Mouse (Mus musculus): Measurements from ENCODE around the gene Uso1. TPM values are rescaled to one million over a fixed set of nuclear protein-coding genes. Genes with fewer than 3 reads are reported as not detected.

The Uso1 gene
- total and polyA plus RNA-seq, 3 experiments = 21.9 to 50.5 (median 39.7) TPM

GRCm38 (mm10) chr5:92227782-92228181, 90.0 kb downstream of the Uso1 start:
- ATAC-seq (ENCODE audit: extremely low read depth, insufficient number of reproducible peaks, low FRiP score, poor library complexity, severe bottlenecking) = no peak
- H3K4me3 ChIP-seq (ENCODE audit: low read depth, low read length) = no peak overlapping the region
- H3K9me3 ChIP-seq (replicated peaks) = no peaks in the 10 kb centered on the region
- no peaks in the 10 kb centered on the region for H3K36me3 ChIP-seq (replicated peaks)
- TF ChIP-seq GATA2 (IDR thresholded peaks at IDR 0.05; ENCODE audit: borderline replicate concordance, low read depth, low read length) (no peak), GATA1 (IDR thresholded peaks at IDR 0.05; ENCODE audit: borderline replicate concordance, low read length) (no peak), TAL1 (conservative IDR thresholded peaks at IDR 0.05; ENCODE audit: low read depth, low read length) (no peak), POLR2AphosphoS5 (IDR thresholded peaks at IDR 0.05; ENCODE audit: insufficient replicate concordance, low read depth, low read length) (no peak), CTCF (IDR thresholded peaks at IDR 0.05; ENCODE audit: low read depth, low read length) (no peak)
- DNase-seq (ENCODE audit: low spot score) = no peak
- peaks cover 9% of the 10 kb centered on the region for H3K4me1 ChIP-seq (ENCODE audit: insufficient read depth, low read depth, low read length)
- peaks cover 22% of the 10 kb centered on the region for H3K27me3 ChIP-seq (ENCODE audit: insufficient read depth, low read length)

GRCm38 (mm10) chr5:92228776-92229175, 91.0 kb downstream of the Uso1 start:
- ATAC-seq (ENCODE audit: extremely low read depth, insufficient number of reproducible peaks, low FRiP score, poor library complexity, severe bottlenecking) (no peak), DNase-seq (ENCODE audit: low spot score) (no peak)
- TF ChIP-seq GATA1 (IDR thresholded peaks at IDR 0.05; ENCODE audit: borderline replicate concordance, low read length) (no peak), POLR2AphosphoS5 (IDR thresholded peaks at IDR 0.05; ENCODE audit: insufficient replicate concordance, low read depth, low read length) (no peak), TAL1 (conservative IDR thresholded peaks at IDR 0.05; ENCODE audit: low read depth, low read length) (no peak)
- Histone ChIP-seq H3K36me3 (replicated peaks) (no peaks in the 10 kb centered on the region), H3K4me1 (ENCODE audit: insufficient read depth, low read depth, low read length) (peaks cover 9% of the 10 kb centered on the region), H3K27me3 (ENCODE audit: insufficient read depth, low read length) (peaks cover 22% of the 10 kb centered on the region), H3K4me3 (ENCODE audit: low read depth, low read length) (no peak overlapping the region), H3K9me3 (replicated peaks) (no peaks in the 10 kb centered on the region)

- H3K4me3 ChIP-seq (ENCODE audit: low read depth, low read length) = no peak overlapping the region
- no peak for ATAC-seq (ENCODE audit: extremely low read depth, insufficient number of reproducible peaks, low FRiP score, poor library complexity, severe bottlenecking)
- H3K27me3 ChIP-seq (ENCODE audit: insufficient read depth, low read length) = peaks cover 27% of the 10 kb centered on the region
- H3K4me1 ChIP-seq (ENCODE audit: insufficient read depth, low read depth, low read length) = peaks cover 9% of the 10 kb centered on the region
- no peaks in the 10 kb centered on the region for H3K9me3 ChIP-seq (replicated peaks)
- no peak for TF ChIP-seq TAL1 (conservative IDR thresholded peaks at IDR 0.05; ENCODE audit: low read depth, low read length)
- no peak for TF ChIP-seq CTCF (IDR thresholded peaks at IDR 0.05; ENCODE audit: low read depth, low read length)
- no peak for TF ChIP-seq GATA1 (IDR thresholded peaks at IDR 0.05; ENCODE audit: borderline replicate concordance, low read length)
- TF ChIP-seq GATA2 (IDR thresholded peaks at IDR 0.05; ENCODE audit: borderline replicate concordance, low read depth, low read length) = no peak
- no peak for TF ChIP-seq POLR2AphosphoS5 (IDR thresholded peaks at IDR 0.05; ENCODE audit: insufficient replicate concordance, low read depth, low read length)
- no peak for DNase-seq (ENCODE audit: low spot score)
- no peaks in the 10 kb centered on the region for H3K36me3 ChIP-seq (replicated peaks)
Observed at GRCm38 (mm10) chr5:92229514-92229913, 91.8 kb downstream of the Uso1 start.

- H3K36me3 ChIP-seq (replicated peaks) = no peaks in the 10 kb centered on the region
- H3K4me1 ChIP-seq (ENCODE audit: insufficient read depth, low read depth, low read length) = peaks cover 9% of the 10 kb centered on the region
- ATAC-seq (ENCODE audit: extremely low read depth, insufficient number of reproducible peaks, low FRiP score, poor library complexity, severe bottlenecking) = no peak
- no peaks in the 10 kb centered on the region for H3K9me3 ChIP-seq (replicated peaks)
- peaks cover 30% of the 10 kb centered on the region for H3K27me3 ChIP-seq (ENCODE audit: insufficient read depth, low read length)
- TF ChIP-seq GATA1 (IDR thresholded peaks at IDR 0.05; ENCODE audit: borderline replicate concordance, low read length) (no peak), POLR2AphosphoS5 (IDR thresholded peaks at IDR 0.05; ENCODE audit: insufficient replicate concordance, low read depth, low read length) (no peak), TAL1 (conservative IDR thresholded peaks at IDR 0.05; ENCODE audit: low read depth, low read length) (no peak), GATA2 (IDR thresholded peaks at IDR 0.05; ENCODE audit: borderline replicate concordance, low read depth, low read length) (no peak), CTCF (IDR thresholded peaks at IDR 0.05; ENCODE audit: low read depth, low read length) (no peak)
- no peak overlapping the region for H3K4me3 ChIP-seq (ENCODE audit: low read depth, low read length)
- no peak for DNase-seq (ENCODE audit: low spot score)
Observed at GRCm38 (mm10) chr5:92230306-92230705, 92.6 kb downstream of the Uso1 start.

GRCm38 (mm10) chr5:92231836-92232235, 94.1 kb downstream of the Uso1 start:
- DNase-seq (ENCODE audit: low spot score) = no peak
- peaks cover 35% of the 10 kb centered on the region for H3K27me3 ChIP-seq (ENCODE audit: insufficient read depth, low read length)
- ATAC-seq (ENCODE audit: extremely low read depth, insufficient number of reproducible peaks, low FRiP score, poor library complexity, severe bottlenecking) = no peak
- TF ChIP-seq POLR2AphosphoS5 (IDR thresholded peaks at IDR 0.05; ENCODE audit: insufficient replicate concordance, low read depth, low read length) (no peak), TAL1 (conservative IDR thresholded peaks at IDR 0.05; ENCODE audit: low read depth, low read length) (no peak), CTCF (IDR thresholded peaks at IDR 0.05; ENCODE audit: low read depth, low read length) (no peak), GATA1 (IDR thresholded peaks at IDR 0.05; ENCODE audit: borderline replicate concordance, low read length) (no peak), GATA2 (IDR thresholded peaks at IDR 0.05; ENCODE audit: borderline replicate concordance, low read depth, low read length) (no peak)
- H3K9me3 ChIP-seq (replicated peaks) = no peaks in the 10 kb centered on the region
- no peak overlapping the region for H3K4me3 ChIP-seq (ENCODE audit: low read depth, low read length)
- H3K4me1 ChIP-seq (ENCODE audit: insufficient read depth, low read depth, low read length) = peaks cover 9% of the 10 kb centered on the region
- no peaks in the 10 kb centered on the region for H3K36me3 ChIP-seq (replicated peaks)

- peaks cover 30% of the 10 kb centered on the region for H3K27me3 ChIP-seq (ENCODE audit: insufficient read depth, low read length)
Observed at GRCm38 (mm10) chr5:92233366-92233765, 95.6 kb downstream of the Uso1 start.

More at GRCm38 (mm10) chr5:92233366-92233765, 95.6 kb downstream of the Uso1 start:
- DNase-seq (ENCODE audit: low spot score) = no peak
- Histone ChIP-seq H3K9me3 (replicated peaks) (no peaks in the 10 kb centered on the region), H3K36me3 (replicated peaks) (no peaks in the 10 kb centered on the region), H3K4me1 (ENCODE audit: insufficient read depth, low read depth, low read length) (peaks cover 9% of the 10 kb centered on the region), H3K4me3 (ENCODE audit: low read depth, low read length) (no peak overlapping the region)
- no peak for TF ChIP-seq CTCF (IDR thresholded peaks at IDR 0.05; ENCODE audit: low read depth, low read length)
- TF ChIP-seq TAL1 (conservative IDR thresholded peaks at IDR 0.05; ENCODE audit: low read depth, low read length) = no peak
- no peak for TF ChIP-seq GATA1 (IDR thresholded peaks at IDR 0.05; ENCODE audit: borderline replicate concordance, low read length)
- no peak for TF ChIP-seq GATA2 (IDR thresholded peaks at IDR 0.05; ENCODE audit: borderline replicate concordance, low read depth, low read length)
- no peak for TF ChIP-seq POLR2AphosphoS5 (IDR thresholded peaks at IDR 0.05; ENCODE audit: insufficient replicate concordance, low read depth, low read length)
- ATAC-seq (ENCODE audit: extremely low read depth, insufficient number of reproducible peaks, low FRiP score, poor library complexity, severe bottlenecking) = no peak
